Mouse (Mus musculus): ENCODE results near the gene Slc37a4.
A peak's percentile ranks its signal among the peaks of the same experiment; 100 is the strongest.
"Not testable (repeated sequence)": the region's sequence is repeated elsewhere in the genome, so short reads cannot be mapped to it uniquely, and the experiment has no call there.

Slc37a4 gene

GRCm38 (mm10) chr9:44396684-44397411, at the start of gene Slc37a4:
Gene Slc37a4, plus strand, starts transcription at chr9:44396852.
- peak; percentile 97 for DNase-seq (ENCODE audit: low spot score)

- DNase-seq (ENCODE audit: low spot score): no peak
Measured at GRCm38 (mm10) chr9:44347166-44347565, 49.5 kb upstream of the Slc37a4 start.

GRCm38 (mm10) chr9:44347621-44348020, 49.0 kb upstream of the Slc37a4 start:
- no peak for DNase-seq (ENCODE audit: low spot score)

GRCm38 (mm10) chr9:44348546-44348945, 48.1 kb upstream of the Slc37a4 start:
- no peak for DNase-seq (ENCODE audit: low spot score)

- no peak for DNase-seq (ENCODE audit: low spot score)
Measured at GRCm38 (mm10) chr9:44351396-44351795, 45.3 kb upstream of the Slc37a4 start.

GRCm38 (mm10) chr9:44352337-44352736, 44.3 kb upstream of the Slc37a4 start:
- no peak for DNase-seq (ENCODE audit: low spot score)

GRCm38 (mm10) chr9:44353142-44353541, 43.5 kb upstream of the Slc37a4 start:
- no peak for DNase-seq (ENCODE audit: low spot score)

GRCm38 (mm10) chr9:44357207-44357606, 39.4 kb upstream of the Slc37a4 start:
- no peak for DNase-seq (ENCODE audit: low spot score)

GRCm38 (mm10) chr9:44361190-44361917, 35.3 kb upstream of the Slc37a4 start, which contains the start of gene Vps11:
Gene Vps11, minus strand, starts transcription at chr9:44361670.
- DNase-seq (ENCODE audit: low spot score): peak; percentile 91

- not testable (repeated sequence) for DNase-seq (ENCODE audit: low spot score)
Measured at GRCm38 (mm10) chr9:44361931-44362330, 34.7 kb upstream of the Slc37a4 start.

GRCm38 (mm10) chr9:44364480-44364879, 32.2 kb upstream of the Slc37a4 start:
- no peak for DNase-seq (ENCODE audit: low spot score)

GRCm38 (mm10) chr9:44373386-44373785, 23.3 kb upstream of the Slc37a4 start:
- no peak for DNase-seq (ENCODE audit: low spot score)

- DNase-seq (ENCODE audit: low spot score): no peak
Measured at GRCm38 (mm10) chr9:44376141-44376540, 20.5 kb upstream of the Slc37a4 start.

- not testable (repeated sequence) for DNase-seq (ENCODE audit: low spot score)
Measured at GRCm38 (mm10) chr9:44377335-44377734, 19.3 kb upstream of the Slc37a4 start.

- no peak for DNase-seq (ENCODE audit: low spot score)
Measured at GRCm38 (mm10) chr9:44378153-44378730, 18.4 kb upstream of the Slc37a4 start.

GRCm38 (mm10) chr9:44379054-44379834, 17.4 kb upstream of the Slc37a4 start, which contains the start of gene Hyou1:
Gene Hyou1, plus strand, starts transcription at chr9:44379490.
- peak; percentile 97 for DNase-seq (ENCODE audit: low spot score)

- DNase-seq (ENCODE audit: low spot score): no peak
Measured at GRCm38 (mm10) chr9:44379862-44380261, 16.8 kb upstream of the Slc37a4 start.

GRCm38 (mm10) chr9:44384596-44384995, 12.1 kb upstream of the Slc37a4 start:
- no peak for DNase-seq (ENCODE audit: low spot score)

GRCm38 (mm10) chr9:44387221-44387620, 9.4 kb upstream of the Slc37a4 start:
- no peak for DNase-seq (ENCODE audit: low spot score)

GRCm38 (mm10) chr9:44389273-44389672, 7.4 kb upstream of the Slc37a4 start:
- DNase-seq (ENCODE audit: low spot score): no peak

GRCm38 (mm10) chr9:44391466-44391865, 5.2 kb upstream of the Slc37a4 start:
- no peak for DNase-seq (ENCODE audit: low spot score)

- DNase-seq (ENCODE audit: low spot score): no peak
Measured at GRCm38 (mm10) chr9:44398087-44398486, 1.4 kb downstream of the Slc37a4 start.

All from ovary, adult 18-20 months (tissue).